Comparison of ENCODE assay signal across 16 mouse cellular contexts in the genomic region with DNA sequence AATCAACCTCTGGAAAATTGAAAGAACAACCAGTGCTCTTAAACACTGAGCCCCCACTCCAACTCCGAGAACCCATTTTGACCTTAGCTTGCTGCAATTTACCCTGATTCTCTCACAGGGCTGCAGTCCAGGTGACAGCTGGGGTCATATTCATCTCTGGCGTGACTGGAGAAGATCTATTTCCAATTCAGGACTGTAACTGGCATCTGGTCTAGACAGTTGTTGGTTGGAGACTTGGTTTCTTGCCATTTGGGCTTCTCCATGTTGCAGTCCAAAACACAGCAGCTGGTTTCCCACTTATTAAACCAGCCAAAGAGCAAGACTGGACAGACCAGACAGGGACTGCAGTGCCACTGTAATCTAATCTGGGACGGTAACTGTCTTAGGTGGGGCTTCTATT.
"Had no signal": no experiment of that assay in that cellular context is flagged by ENCODE, and none has a peak within 500 bp of the region (broad histone marks: within the 10 kb centered on the region; RNA-seq: fewer than 3 reads in every experiment).

No protein-coding gene starts in this region.

- H3K27me3 ChIP-seq: limb, embryonic 15.5 days; megakaryocyte, embryonic 14.5 days; midbrain, embryonic 15.5 days; neural tube, embryonic 15.5 days had no signal

- H3K9ac ChIP-seq: limb, embryonic 15.5 days; liver, embryonic 12.5 days; lung, embryonic 14.5 days; midbrain, embryonic 15.5 days; neural tube, embryonic 15.5 days had no signal

- ATAC-seq: liver, embryonic 12.5 days; midbrain, embryonic 15.5 days had no signal

- DNase-seq: kidney, postnatal 10 days; kidney, postnatal 4 days; lung, embryonic 14.5 days; lung, postnatal 14 days; right cerebral cortex, adult 18-20 months; right cerebral cortex, postnatal 25 days; thymus, postnatal 4 days had no signal

- H3K9me3 ChIP-seq: limb, embryonic 15.5 days; liver, embryonic 12.5 days; megakaryocyte, embryonic 14.5 days; midbrain, embryonic 15.5 days; neural tube, embryonic 15.5 days had no signal

- H3K27ac ChIP-seq: left cerebral cortex, adult 2 months; limb, embryonic 15.5 days; liver, embryonic 12.5 days; macrophage; midbrain, embryonic 15.5 days; neural tube, embryonic 15.5 days; stomach, postnatal 0 days had no signal

- H3K4me3 ChIP-seq: left cerebral cortex, adult 2 months; limb, embryonic 15.5 days; liver, embryonic 12.5 days; megakaryocyte, embryonic 14.5 days; midbrain, embryonic 15.5 days; neural tube, embryonic 15.5 days had no signal

- H3K4me2 ChIP-seq: limb, embryonic 15.5 days; liver, embryonic 12.5 days; lung, embryonic 14.5 days; midbrain, embryonic 11.5 days; midbrain, embryonic 15.5 days; neural tube, embryonic 15.5 days had no signal

- H3K36me3 ChIP-seq: limb, embryonic 15.5 days; liver, embryonic 12.5 days; midbrain, embryonic 15.5 days; neural tube, embryonic 15.5 days had no signal
